Mouse (Mus musculus): ENCODE data around the gene Colgalt1.

The Colgalt1 gene

GRCm38 (mm10) chr8:71593556-71594323 lies 17.1 kb upstream of the Colgalt1 start:
- Histone ChIP-seq H3K9me3 (ENCODE audit: low read length) (no peaks in the 10 kb centered on the region), H3K27me3 (ENCODE audit: insufficient read depth, low read length) (peaks cover 18% of the 10 kb centered on the region), H3K36me3 (ENCODE audit: insufficient read depth, low read length) (peaks cover 32% of the 10 kb centered on the region), H3K4me1 (replicated peaks; ENCODE audit: low read depth, low read length) (peaks cover 69% of the 10 kb centered on the region), H3K4me3 (replicated peaks; ENCODE audit: low read length) (peak overlapping the region; percentile 95)
- TF ChIP-seq NANOG (IDR thresholded peaks at IDR 0.05; ENCODE audit: borderline replicate concordance, low read length) (no peak), CTCF (conservative IDR thresholded peaks at IDR 0.05; ENCODE audit: low read length) (no peak), POU5F1 (IDR thresholded peaks at IDR 0.05; ENCODE audit: borderline replicate concordance, low read length) (no peak)

DNA sequence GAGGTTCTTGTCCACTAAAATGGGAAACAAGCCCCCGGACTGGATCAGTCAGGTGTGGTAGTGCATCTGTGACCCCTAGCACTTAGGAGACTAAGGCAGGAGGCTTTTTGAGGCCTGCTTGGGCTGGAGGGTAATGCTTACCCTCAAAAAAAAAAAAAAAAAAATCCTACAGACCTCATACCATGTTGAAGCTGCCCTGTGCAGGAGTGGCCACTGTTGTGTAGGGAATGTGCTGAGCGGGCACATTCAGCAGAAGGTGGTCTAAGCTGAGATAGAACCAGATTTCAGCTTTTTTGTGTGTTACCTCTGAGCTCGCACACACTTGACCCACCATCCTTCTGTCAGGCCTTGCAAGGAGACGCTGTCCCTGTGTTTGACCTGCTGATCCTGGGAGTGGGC lies 16.5 kb upstream of the Colgalt1 start:
- H3K4me1 ChIP-seq (replicated peaks; ENCODE audit: low read depth, low read length) = peaks cover 63% of the 10 kb centered on the region
- H3K4me3 ChIP-seq (replicated peaks; ENCODE audit: low read length) = no peak overlapping the region
- peaks cover 24% of the 10 kb centered on the region for H3K27me3 ChIP-seq (ENCODE audit: insufficient read depth, low read length)
- peaks cover 38% of the 10 kb centered on the region for H3K36me3 ChIP-seq (ENCODE audit: insufficient read depth, low read length)
- no peak for TF ChIP-seq NANOG (IDR thresholded peaks at IDR 0.05; ENCODE audit: borderline replicate concordance, low read length)
- TF ChIP-seq POU5F1 (IDR thresholded peaks at IDR 0.05; ENCODE audit: borderline replicate concordance, low read length) = no peak
- TF ChIP-seq CTCF (conservative IDR thresholded peaks at IDR 0.05; ENCODE audit: low read length) = no peak
- H3K9me3 ChIP-seq (ENCODE audit: low read length) = no peaks in the 10 kb centered on the region

GRCm38 (mm10) chr8:71595862-71596261 lies 14.9 kb upstream of the Colgalt1 start:
- H3K27me3 ChIP-seq (ENCODE audit: insufficient read depth, low read length) = peaks cover 37% of the 10 kb centered on the region
- H3K36me3 ChIP-seq (ENCODE audit: insufficient read depth, low read length) = peaks cover 52% of the 10 kb centered on the region
- H3K9me3 ChIP-seq (ENCODE audit: low read length) = no peaks in the 10 kb centered on the region
- peaks cover 51% of the 10 kb centered on the region for H3K4me1 ChIP-seq (replicated peaks; ENCODE audit: low read depth, low read length)
- no peak overlapping the region; the same call in 1 of the 2 replicates for H3K4me3 ChIP-seq (replicated peaks; ENCODE audit: low read length)
- TF ChIP-seq POU5F1 (IDR thresholded peaks at IDR 0.05; ENCODE audit: borderline replicate concordance, low read length) (no peak), CTCF (conservative IDR thresholded peaks at IDR 0.05; ENCODE audit: low read length) (no peak; the same call in 1 of the 2 replicates), NANOG (IDR thresholded peaks at IDR 0.05; ENCODE audit: borderline replicate concordance, low read length) (no peak)

GRCm38 (mm10) chr8:71596384-71596783 lies 14.4 kb upstream of the Colgalt1 start:
- Histone ChIP-seq H3K9me3 (ENCODE audit: low read length) (no peaks in the 10 kb centered on the region), H3K4me1 (replicated peaks; ENCODE audit: low read depth, low read length) (peaks cover 45% of the 10 kb centered on the region), H3K36me3 (ENCODE audit: insufficient read depth, low read length) (peaks cover 52% of the 10 kb centered on the region), H3K27me3 (ENCODE audit: insufficient read depth, low read length) (peaks cover 38% of the 10 kb centered on the region), H3K4me3 (replicated peaks; ENCODE audit: low read length) (no peak overlapping the region; the same call in 1 of the 2 replicates)
- TF ChIP-seq CTCF (conservative IDR thresholded peaks at IDR 0.05; ENCODE audit: low read length) = no peak; the same call in 1 of the 2 replicates
- TF ChIP-seq NANOG (IDR thresholded peaks at IDR 0.05; ENCODE audit: borderline replicate concordance, low read length) = no peak
- no peak for TF ChIP-seq POU5F1 (IDR thresholded peaks at IDR 0.05; ENCODE audit: borderline replicate concordance, low read length)

DNA sequence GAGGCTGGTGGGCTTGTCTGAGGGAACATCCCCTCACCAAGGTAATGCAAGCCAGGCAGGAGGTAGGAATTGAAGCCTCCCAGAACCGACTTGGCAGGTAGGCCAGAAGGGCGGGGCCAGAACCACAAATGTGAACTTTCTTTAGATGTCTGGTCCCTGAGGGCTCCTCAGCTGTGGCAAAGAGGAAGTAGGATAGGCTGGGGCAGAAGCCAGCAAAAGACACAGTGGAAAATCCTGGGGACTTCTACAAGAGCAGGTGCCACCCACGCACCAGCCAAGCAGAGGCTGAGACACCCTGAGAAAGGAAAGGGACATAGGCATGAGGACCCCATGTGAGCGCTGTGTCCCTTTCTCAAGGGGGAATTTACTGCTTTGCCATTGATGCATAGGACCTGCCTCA lies 14.0 kb upstream of the Colgalt1 start:
- Histone ChIP-seq H3K36me3 (ENCODE audit: insufficient read depth, low read length) (peaks cover 52% of the 10 kb centered on the region), H3K27me3 (ENCODE audit: insufficient read depth, low read length) (peaks cover 39% of the 10 kb centered on the region)
- TF ChIP-seq NANOG (IDR thresholded peaks at IDR 0.05; ENCODE audit: borderline replicate concordance, low read length) (no peak), POU5F1 (IDR thresholded peaks at IDR 0.05; ENCODE audit: borderline replicate concordance, low read length) (no peak), CTCF (conservative IDR thresholded peaks at IDR 0.05; ENCODE audit: low read length) (no peak)

DNA sequence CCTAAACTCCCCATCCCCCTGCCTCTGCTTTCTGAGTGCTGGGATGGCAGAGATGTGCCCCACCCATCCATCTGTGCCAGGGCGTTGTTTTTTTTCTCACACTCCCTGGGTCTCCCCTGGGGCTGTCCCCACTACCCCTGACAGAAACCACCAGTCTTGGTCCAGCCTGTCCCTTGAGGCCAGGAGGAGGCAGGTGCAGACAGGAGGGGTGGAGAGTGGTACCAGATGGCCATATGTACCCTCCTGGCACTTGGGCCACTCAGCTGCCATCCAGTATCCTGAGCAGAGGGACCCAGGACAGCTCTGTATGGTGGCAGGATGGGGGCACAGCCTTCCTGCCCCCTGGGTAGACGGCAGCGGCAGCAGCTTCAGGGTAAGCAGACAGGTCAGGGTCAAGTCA lies 13.3 kb upstream of the Colgalt1 start, which contains the start of gene Fam129c:
Fam129c (plus strand) TSS at position 198 of the 400 bp plus-strand sequence.
- TF ChIP-seq NANOG (IDR thresholded peaks at IDR 0.05; ENCODE audit: borderline replicate concordance, low read length) = no peak
- no peak for TF ChIP-seq CTCF (conservative IDR thresholded peaks at IDR 0.05; ENCODE audit: low read length)
- TF ChIP-seq POU5F1 (IDR thresholded peaks at IDR 0.05; ENCODE audit: borderline replicate concordance, low read length) = no peak
- H3K4me3 ChIP-seq (replicated peaks; ENCODE audit: low read length) = no peak within 1 kb of the TSS
- peaks cover 52% of the 10 kb centered on the region for H3K36me3 ChIP-seq (ENCODE audit: insufficient read depth, low read length)
- peaks cover 45% of the 10 kb centered on the region for H3K27me3 ChIP-seq (ENCODE audit: insufficient read depth, low read length)
- peaks cover 46% of the 10 kb centered on the region for H3K4me1 ChIP-seq (replicated peaks; ENCODE audit: low read depth, low read length)
- no peaks in the 10 kb centered on the region for H3K9me3 ChIP-seq (ENCODE audit: low read length)

More for the DNA sequence above, 14.0 kb upstream of the Colgalt1 start:
- H3K4me3 ChIP-seq (replicated peaks; ENCODE audit: low read length) = no peak overlapping the region
- H3K9me3 ChIP-seq (ENCODE audit: low read length) = no peaks in the 10 kb centered on the region
- peaks cover 42% of the 10 kb centered on the region for H3K4me1 ChIP-seq (replicated peaks; ENCODE audit: low read depth, low read length)

DNA sequence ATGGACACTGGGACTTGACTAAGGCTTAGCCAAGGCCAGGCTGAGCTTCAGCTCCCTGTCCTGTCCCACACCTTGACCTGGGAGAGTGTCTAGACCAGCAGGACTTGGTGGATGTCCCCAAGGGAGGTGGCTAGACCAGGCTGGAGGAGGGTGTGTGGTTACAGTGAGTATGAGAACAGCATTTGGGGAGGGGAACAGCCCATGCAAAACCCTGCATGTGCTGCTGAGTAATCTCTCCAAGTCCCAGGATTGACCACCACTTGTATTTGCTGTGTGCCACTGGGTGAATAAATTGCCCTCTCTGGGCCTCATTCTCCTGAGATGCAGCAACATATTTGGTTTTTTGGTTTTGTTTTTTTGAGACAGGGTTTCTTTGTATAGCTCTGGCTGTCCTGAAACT lies 12.4 kb upstream of the Colgalt1 start:
- H3K4me3 ChIP-seq (replicated peaks; ENCODE audit: low read length) = no peak overlapping the region
- TF ChIP-seq NANOG (IDR thresholded peaks at IDR 0.05; ENCODE audit: borderline replicate concordance, low read length) (no peak), POU5F1 (IDR thresholded peaks at IDR 0.05; ENCODE audit: borderline replicate concordance, low read length) (no peak), CTCF (conservative IDR thresholded peaks at IDR 0.05; ENCODE audit: low read length) (no peak)
- no peaks in the 10 kb centered on the region for H3K9me3 ChIP-seq (ENCODE audit: low read length)
- H3K27me3 ChIP-seq (ENCODE audit: insufficient read depth, low read length) = peaks cover 48% of the 10 kb centered on the region
- H3K36me3 ChIP-seq (ENCODE audit: insufficient read depth, low read length) = peaks cover 48% of the 10 kb centered on the region
- peaks cover 46% of the 10 kb centered on the region for H3K4me1 ChIP-seq (replicated peaks; ENCODE audit: low read depth, low read length)

DNA sequence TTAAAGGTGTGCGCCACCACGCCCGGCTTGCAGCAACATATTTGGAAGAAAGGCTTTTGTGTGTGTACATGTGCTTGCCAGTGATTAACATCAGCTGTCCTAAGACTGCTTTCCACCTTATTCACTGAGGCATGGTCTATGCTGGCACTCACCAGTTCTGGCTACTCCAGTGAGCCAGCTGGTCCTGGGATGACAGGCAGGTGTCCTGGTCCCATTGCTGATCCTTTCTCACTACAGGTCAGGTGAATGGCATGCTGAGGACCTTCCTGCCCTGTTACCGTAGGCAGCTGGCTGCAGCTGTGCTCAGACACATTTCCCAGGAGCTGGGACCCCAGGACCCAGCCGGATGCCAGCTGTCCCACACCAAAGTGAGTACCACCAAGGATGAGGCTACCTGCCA lies 12.0 kb upstream of the Colgalt1 start:
- H3K4me3 ChIP-seq (replicated peaks; ENCODE audit: low read length) = no peak overlapping the region
- peaks cover 49% of the 10 kb centered on the region for H3K27me3 ChIP-seq (ENCODE audit: insufficient read depth, low read length)
- TF ChIP-seq CTCF (conservative IDR thresholded peaks at IDR 0.05; ENCODE audit: low read length) (no peak), NANOG (IDR thresholded peaks at IDR 0.05; ENCODE audit: borderline replicate concordance, low read length) (no peak), POU5F1 (IDR thresholded peaks at IDR 0.05; ENCODE audit: borderline replicate concordance, low read length) (no peak)
- peaks cover 48% of the 10 kb centered on the region for H3K36me3 ChIP-seq (ENCODE audit: insufficient read depth, low read length)
- H3K9me3 ChIP-seq (ENCODE audit: low read length) = no peaks in the 10 kb centered on the region
- peaks cover 47% of the 10 kb centered on the region for H3K4me1 ChIP-seq (replicated peaks; ENCODE audit: low read depth, low read length)
